Mouse (Mus musculus): ENCODE results near the gene Adamtsl2.
A peak's percentile ranks its signal among the peaks of the same experiment; 100 is the strongest.

Gene Adamtsl2

GRCm38 (mm10) chr2:27075485-27075884, 3.7 kb upstream of the Adamtsl2 start:
- no peak for DNase-seq (ENCODE audit: low spot score in 2 of 2)

- DNase-seq (ENCODE audit: low spot score in 2 of 2), result no peak
Measured at GRCm38 (mm10) chr2:27077655-27078244, 1.4 kb upstream of the Adamtsl2 start.

GRCm38 (mm10) chr2:27078312-27078711, 867 bp upstream of the Adamtsl2 start:
- no peak for DNase-seq (ENCODE audit: low spot score in 2 of 2)

DNA sequence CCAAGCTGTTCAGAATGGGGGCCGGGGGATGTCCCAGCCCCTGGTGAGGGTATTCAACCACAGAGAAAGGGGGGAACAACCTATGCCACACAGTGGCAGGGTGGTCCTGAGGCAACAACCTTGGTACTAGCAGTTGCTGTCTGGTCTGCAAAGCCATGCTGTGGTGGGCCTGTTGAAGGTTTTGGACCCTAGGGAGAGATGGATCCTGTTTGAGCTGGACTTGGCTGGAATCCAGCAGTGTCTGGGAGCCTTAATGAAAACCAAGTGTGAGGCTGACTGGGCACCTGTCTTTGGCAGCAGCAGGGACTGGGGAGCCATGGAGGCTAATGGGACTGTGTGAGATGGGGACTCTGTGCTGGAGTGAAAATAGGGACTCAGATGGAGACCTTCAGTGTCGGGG, 470 bp downstream of the Adamtsl2 start:
- DNase-seq (ENCODE audit: low spot score in 2 of 2), result no peak

GRCm38 (mm10) chr2:27083761-27084475, 4.7 kb downstream of the Adamtsl2 start:
- DNase-seq (ENCODE audit: low spot score in 2 of 2), result no peak

GRCm38 (mm10) chr2:27084963-27085362, 5.8 kb downstream of the Adamtsl2 start:
- no peak for DNase-seq (ENCODE audit: low spot score in 2 of 2)

GRCm38 (mm10) chr2:27085801-27086200, 6.6 kb downstream of the Adamtsl2 start:
- no peak for DNase-seq (ENCODE audit: low spot score in 2 of 2)

GRCm38 (mm10) chr2:27086483-27087010, 7.4 kb downstream of the Adamtsl2 start:
- DNase-seq (ENCODE audit: low spot score in 2 of 2), result no peak

DNA sequence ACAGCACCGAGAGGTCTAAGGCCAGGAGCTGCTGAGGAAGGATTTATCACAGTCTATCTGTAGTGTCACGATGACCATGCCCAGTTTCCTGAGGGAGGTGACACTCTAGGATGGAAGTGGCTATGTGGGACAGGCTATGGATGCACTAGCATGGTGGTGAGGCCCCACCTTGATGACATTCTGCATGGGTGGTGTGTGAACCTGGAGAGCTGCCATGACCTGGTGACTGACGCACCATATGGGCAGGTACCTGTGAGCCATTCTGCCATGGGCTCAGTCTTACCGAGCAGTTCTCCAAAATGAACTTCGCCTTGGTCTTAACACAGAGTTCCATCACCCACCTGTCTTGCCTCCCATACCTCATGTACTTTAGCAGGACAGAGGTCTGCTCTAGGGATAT, 8.4 kb downstream of the Adamtsl2 start:
- no peak for DNase-seq (ENCODE audit: low spot score in 2 of 2)

DNA sequence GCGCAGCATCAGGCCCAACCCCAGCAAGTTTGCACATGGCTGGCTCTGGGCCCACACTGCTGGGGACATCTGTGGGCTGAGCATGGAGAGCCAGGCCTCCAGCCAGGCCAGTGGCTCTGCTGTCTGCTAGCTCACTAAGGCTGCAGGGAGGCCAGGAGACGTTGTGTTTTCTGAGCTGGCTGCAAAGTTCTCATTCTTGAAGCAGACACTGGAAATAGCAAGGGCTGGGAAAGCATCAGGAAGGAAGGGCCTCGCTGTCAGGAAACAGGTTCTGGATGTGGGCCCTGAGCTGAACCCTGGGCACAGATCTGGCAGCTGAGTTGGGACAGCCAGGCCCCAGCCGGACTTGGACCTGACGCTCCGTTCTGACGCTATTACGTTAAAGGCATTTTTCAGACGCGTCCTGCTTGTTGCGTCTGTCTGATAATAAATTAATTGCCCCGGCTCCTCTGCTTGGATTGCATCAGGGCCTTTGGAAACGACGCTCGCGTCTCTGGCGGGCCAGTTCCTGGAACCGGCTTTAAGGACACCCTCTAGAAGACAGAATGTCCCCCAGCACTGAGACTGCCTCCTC, 9.0 kb downstream of the Adamtsl2 start:
- DNase-seq (ENCODE audit: low spot score in 2 of 2), result no peak

- no peak for DNase-seq (ENCODE audit: low spot score in 2 of 2)
Measured at GRCm38 (mm10) chr2:27088700-27089099, 9.5 kb downstream of the Adamtsl2 start.

DNA sequence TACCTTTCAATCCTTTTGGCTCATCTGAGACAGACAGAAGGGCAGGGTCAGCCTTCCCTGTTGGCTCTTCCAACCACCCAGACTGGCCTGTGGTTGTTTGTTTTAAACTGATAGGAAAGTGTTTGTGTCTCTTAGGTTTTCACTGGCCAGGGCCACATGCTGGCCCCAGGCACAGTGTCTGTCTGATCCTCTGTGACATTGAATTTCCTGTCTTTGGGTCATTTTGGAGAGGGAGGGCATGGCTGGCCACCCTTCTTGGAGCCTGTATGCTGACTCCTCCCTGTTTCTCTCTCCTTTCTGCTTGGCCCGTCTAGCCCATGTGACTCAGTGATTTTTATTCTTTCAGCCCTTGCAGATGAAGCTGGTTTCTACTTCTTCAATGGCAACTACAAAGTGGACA, 10.1 kb downstream of the Adamtsl2 start:
- DNase-seq (ENCODE audit: low spot score in 2 of 2), result no peak

DNA sequence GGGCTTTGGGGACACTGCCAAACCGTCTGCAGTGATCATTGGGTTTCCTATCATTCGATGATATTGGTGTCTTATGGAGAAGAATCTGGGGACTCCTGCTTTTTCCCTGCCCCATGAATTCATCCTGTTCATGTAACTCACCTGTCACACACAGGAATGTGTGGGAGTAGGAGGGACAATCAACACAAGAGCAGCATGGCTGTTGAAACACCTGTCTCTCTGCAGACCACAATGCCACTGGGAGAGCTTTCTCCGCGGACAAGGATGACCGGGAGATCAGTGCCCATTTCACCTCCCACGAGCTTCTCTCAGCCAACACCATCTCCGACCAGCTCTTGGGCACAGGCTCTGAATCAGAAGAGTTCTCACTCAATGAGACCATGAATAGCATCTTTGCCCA, 16.0 kb downstream of the Adamtsl2 start:
- DNase-seq (ENCODE audit: low spot score in 2 of 2), result no peak

DNA sequence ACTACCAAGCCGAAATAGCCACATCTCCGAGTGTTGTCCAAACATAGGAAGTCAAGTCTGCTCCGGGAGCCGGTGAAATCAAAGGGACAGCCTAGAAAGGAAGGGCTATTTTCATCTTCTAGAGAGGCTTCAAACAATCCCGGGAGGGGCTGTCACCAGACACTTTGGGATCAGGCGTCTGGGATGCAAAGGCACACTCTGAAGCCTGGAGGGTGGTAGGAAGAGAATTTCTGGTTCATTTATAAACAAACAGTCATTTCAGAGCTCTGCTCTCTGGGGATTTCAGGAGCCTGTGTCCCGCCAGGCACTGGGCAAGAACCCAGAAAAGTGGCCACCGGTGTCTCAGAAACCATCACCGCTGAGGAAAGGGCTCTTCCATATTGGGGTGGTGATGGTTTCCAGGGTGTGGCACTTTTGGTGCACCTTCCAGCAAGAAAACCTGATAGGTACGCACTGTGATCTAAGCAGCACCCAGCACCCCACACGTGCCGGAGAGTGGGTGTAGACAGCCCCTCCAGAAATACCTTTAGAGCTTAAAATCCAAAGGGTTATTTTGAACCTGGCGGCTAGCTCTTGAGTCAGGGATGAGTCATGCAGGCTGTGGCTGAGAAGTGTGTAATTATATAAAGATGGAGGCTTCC, 17.3 kb downstream of the Adamtsl2 start:
- DNase-seq (ENCODE audit: low spot score in 2 of 2), result peak; percentile 76 to 86

DNA sequence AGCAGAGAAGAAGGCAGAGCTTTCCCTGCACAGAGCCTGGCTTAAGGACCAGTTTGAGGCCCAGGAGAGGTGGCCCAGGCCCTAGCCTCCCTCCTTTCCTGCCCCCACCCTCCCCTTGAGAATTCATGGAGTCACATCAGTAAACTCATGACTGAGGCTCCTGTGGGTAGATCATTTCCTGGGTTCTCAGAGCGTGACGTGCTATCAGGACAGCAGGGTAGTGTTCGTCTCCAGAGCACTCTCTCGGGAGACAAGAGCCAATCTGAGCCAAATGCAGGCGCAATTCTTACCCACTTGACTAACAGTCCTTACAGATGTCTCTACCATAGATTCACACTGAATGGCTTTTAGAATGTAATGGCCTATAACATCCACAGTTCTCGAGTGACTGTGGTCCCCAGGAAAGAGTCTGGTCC, 18.1 kb downstream of the Adamtsl2 start:
- DNase-seq (ENCODE audit: low spot score in 2 of 2), result no peak

GRCm38 (mm10) chr2:27097776-27098175, 18.6 kb downstream of the Adamtsl2 start:
- no peak for DNase-seq (ENCODE audit: low spot score in 2 of 2)

GRCm38 (mm10) chr2:27103554-27103953, 24.4 kb downstream of the Adamtsl2 start:
- DNase-seq (ENCODE audit: low spot score in 2 of 2), result peak in 1 of 2 experiments; percentile 37

- DNase-seq (ENCODE audit: low spot score in 2 of 2), result no peak
Measured at GRCm38 (mm10) chr2:27106816-27107215, 27.6 kb downstream of the Adamtsl2 start.

DNA sequence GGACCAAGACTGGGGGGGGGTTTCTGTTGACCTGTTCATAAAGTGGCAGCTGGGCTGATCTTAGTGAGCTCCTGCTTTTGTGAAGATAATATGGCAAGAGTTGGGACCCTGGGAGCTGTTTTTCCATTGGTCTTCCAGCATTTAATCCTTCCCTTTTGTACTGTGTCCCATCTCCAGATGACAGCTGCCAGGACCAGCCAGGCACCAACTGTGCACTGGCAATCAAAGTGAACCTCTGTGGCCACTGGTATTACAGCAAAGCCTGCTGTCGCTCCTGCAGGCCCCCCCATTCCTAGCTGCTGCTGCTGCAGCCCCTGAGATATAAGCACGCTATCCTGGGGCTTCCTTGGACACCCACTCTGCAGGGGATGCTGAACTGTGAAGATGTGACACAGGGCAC, 29.0 kb downstream of the Adamtsl2 start:
- DNase-seq (ENCODE audit: low spot score in 2 of 2), result no peak

- DNase-seq (ENCODE audit: low spot score in 2 of 2), result no peak
Measured at GRCm38 (mm10) chr2:27109052-27109451, 29.9 kb downstream of the Adamtsl2 start.

- DNase-seq (ENCODE audit: low spot score in 2 of 2), result no peak
Measured at GRCm38 (mm10) chr2:27112585-27112984, 33.4 kb downstream of the Adamtsl2 start.

DNA sequence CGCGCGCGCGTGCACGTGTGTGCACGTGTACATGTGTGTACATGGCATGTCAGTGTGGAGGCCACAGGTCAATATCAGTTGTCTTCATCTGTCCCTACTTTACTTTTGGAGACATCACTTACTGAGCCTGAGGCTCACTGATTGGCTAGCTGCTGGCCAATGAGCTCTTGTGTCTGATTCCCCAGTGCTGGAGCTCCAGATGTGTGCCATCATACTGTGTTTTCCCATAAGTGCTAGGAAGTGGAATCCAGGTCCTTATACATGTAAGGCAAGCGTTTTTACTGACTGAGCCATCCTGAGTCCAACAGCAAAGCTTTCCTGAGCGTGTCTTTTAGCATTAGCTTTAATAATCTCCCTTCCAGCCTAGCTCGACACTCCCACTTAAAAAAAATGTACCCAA, 35.0 kb downstream of the Adamtsl2 start:
- DNase-seq (ENCODE audit: low spot score in 2 of 2), result no peak

GRCm38 (mm10) chr2:27118452-27118851, 39.3 kb downstream of the Adamtsl2 start:
- no peak for DNase-seq (ENCODE audit: low spot score in 2 of 2)
